ENCODE assay signal across 11 mouse cellular contexts in the genomic region with DNA sequence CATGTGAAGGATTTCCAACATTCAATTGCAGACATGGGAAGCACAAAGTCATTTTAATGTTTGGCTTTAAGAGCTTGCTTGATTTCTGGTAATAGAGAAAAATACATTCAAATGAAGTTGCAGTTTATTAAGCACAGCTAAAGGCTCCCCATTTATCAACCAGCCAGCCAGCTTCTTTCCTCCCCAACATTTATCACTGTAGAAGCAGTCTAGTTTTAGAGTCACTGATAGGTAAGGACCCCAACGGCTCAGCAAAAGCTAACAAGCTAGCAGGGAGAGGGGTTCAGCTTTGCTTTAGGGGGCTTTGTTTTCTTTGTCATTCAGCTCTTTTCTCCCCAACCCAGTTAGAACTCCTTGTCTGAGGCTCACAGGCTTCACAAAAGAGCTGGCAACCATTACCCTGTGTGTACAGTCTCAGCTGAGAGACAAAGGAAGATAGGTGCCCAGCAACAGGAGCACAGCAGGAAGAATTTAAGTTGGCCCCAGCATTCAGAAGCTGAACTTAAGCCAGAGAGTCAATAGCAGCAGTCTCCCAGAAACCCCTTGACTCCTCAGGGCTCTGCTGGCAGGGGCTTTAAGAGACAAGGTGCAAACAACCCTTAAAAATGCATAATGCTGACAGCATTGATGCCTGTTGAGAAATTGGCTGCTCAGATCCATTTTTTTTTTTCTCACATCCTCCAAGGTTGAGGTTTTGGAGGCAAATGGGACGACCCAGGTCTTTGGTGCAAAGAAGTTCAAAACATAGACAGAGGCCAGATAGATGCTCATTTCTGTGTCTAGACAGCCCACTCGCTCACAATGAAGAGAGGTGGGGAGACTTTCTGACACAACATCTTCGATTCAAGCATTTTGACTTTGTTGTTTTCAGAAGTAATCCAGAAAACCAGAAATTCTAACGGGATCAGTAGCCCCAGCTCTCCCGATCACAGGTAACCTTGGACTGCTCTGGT.
DNase-seq lines count a peak whose midpoint lies in the region; ATAC-seq and TF ChIP-seq lines count a peak whose summit lies in the region.
"Had no signal": no experiment of that assay in that cellular context is flagged by ENCODE, and none has a peak within 500 bp of the region (broad histone marks: within the 10 kb centered on the region; RNA-seq: fewer than 3 reads in every experiment).

No protein-coding gene starts in this region.

- no peak overlapping the region for H3K9ac ChIP-seq in midbrain, embryonic 15.5 days
- H3K9ac ChIP-seq in heart, adult 2 months (ENCODE audit: low read depth, low read length): no peak overlapping the region
- H3K9ac ChIP-seq: limb, embryonic 13.5 days had no signal

- peak; percentile 81 for ATAC-seq in midbrain, embryonic 15.5 days (replicated peaks)

- H3K27ac ChIP-seq in hindbrain, embryonic 10.5 days: peak overlapping the region; percentile 73
- peak overlapping the region; percentile 62 for H3K27ac ChIP-seq in midbrain, embryonic 15.5 days
- H3K27ac ChIP-seq in heart, adult 2 months: no peak overlapping the region
- H3K27ac ChIP-seq in kidney, adult 2 months (ENCODE audit: insufficient read depth, low read depth, low read length): no peak overlapping the region
- H3K27ac ChIP-seq: limb, embryonic 13.5 days had no signal

- no peak for TF ChIP-seq EP300 in heart, adult 2 months (IDR thresholded peaks at IDR 0.05; ENCODE audit: insufficient read depth, low read depth, low read length)

- intact Hi-C loops in heart, adult 2 months (cut with DNase I): no loop called here

- no peaks in the 10 kb centered on the region for H3K27me3 ChIP-seq in hindbrain, embryonic 10.5 days (ENCODE audit: insufficient read depth, poor library complexity, severe bottlenecking)
- no peaks in the 10 kb centered on the region for H3K27me3 ChIP-seq in midbrain, embryonic 15.5 days (replicated peaks)
- no peaks in the 10 kb centered on the region for H3K27me3 ChIP-seq in heart, adult 2 months (ENCODE audit: control insufficient read depth, insufficient read depth, low read length)
- no peaks in the 10 kb centered on the region; the same call in 1 of the 2 replicates for H3K27me3 ChIP-seq in kidney, adult 2 months (replicated peaks; ENCODE audit: control insufficient read depth, insufficient read depth, low read length)
- H3K27me3 ChIP-seq: limb, embryonic 13.5 days had no signal

- H3K79me2 ChIP-seq in heart, adult 2 months (replicated peaks; ENCODE audit: control insufficient read depth, insufficient read depth, low read length): no peaks in the 10 kb centered on the region

- peak; percentile 7 for DNase-seq in cerebellum, adult 9-11 months
- DNase-seq in cerebellum, adult 8-10 months: no peak
- DNase-seq in embryo, embryonic 10 days (ENCODE audit: low spot score): peak; percentile 69
- DNase-seq in hindbrain, embryonic 10.5 days (ENCODE audit: low spot score): peak; percentile 65
- no peak for DNase-seq in heart, adult 2 months
- no peak for DNase-seq in kidney, adult 2 months
- DNase-seq in retina, embryonic 14.5 days (ENCODE audit: low spot score): no peak
- DNase-seq: gastrocnemius, postnatal 14 days; kidney, postnatal 25 days had no signal

- 35% methylated on average over 6 of the region's 6 CpGs for WGBS in hindbrain, embryonic 10.5 days
- WGBS in midbrain, embryonic 15.5 days: 20% methylated on average over 6 of the region's 6 CpGs
- WGBS in heart, adult 2 months: 72% methylated on average over 6 of the region's 6 CpGs
- WGBS in kidney, adult 2 months: 77% methylated on average over 6 of the region's 6 CpGs

- no peaks in the 10 kb centered on the region for H3K9me3 ChIP-seq in hindbrain, embryonic 10.5 days
- H3K9me3 ChIP-seq in midbrain, embryonic 15.5 days: no peaks in the 10 kb centered on the region
- H3K9me3 ChIP-seq: limb, embryonic 13.5 days had no signal

- no peaks in the 10 kb centered on the region for H3K36me3 ChIP-seq in hindbrain, embryonic 10.5 days
- H3K36me3 ChIP-seq in midbrain, embryonic 15.5 days (replicated peaks): no peaks in the 10 kb centered on the region
- H3K36me3 ChIP-seq in heart, adult 2 months (ENCODE audit: control insufficient read depth, insufficient read depth, low read length): no peaks in the 10 kb centered on the region
- H3K36me3 ChIP-seq in kidney, adult 2 months (ENCODE audit: control insufficient read depth, insufficient read depth, low read length): no peaks in the 10 kb centered on the region
- H3K36me3 ChIP-seq: limb, embryonic 13.5 days had no signal

- peaks cover 64% of the 10 kb centered on the region for H3K4me1 ChIP-seq in hindbrain, embryonic 10.5 days (replicated peaks)
- H3K4me1 ChIP-seq in midbrain, embryonic 15.5 days: peaks cover 20% of the 10 kb centered on the region
- no peaks in the 10 kb centered on the region for H3K4me1 ChIP-seq in heart, adult 2 months (ENCODE audit: control insufficient read depth, insufficient read depth, low read length)
- H3K4me1 ChIP-seq in kidney, adult 2 months (ENCODE audit: control insufficient read depth, insufficient read depth, low read length): no peaks in the 10 kb centered on the region
- H3K4me1 ChIP-seq: limb, embryonic 13.5 days had no signal

- TF ChIP-seq CTCF in heart, adult 2 months (IDR thresholded peaks at IDR 0.05): no peak
- TF ChIP-seq CTCF in kidney, adult 2 months (conservative IDR thresholded peaks at IDR 0.05; ENCODE audit: insufficient read depth, insufficient read length, low read depth, low read length): no peak

- no peak for TF ChIP-seq POLR2A in heart, adult 2 months (IDR thresholded peaks at IDR 0.05; ENCODE audit: insufficient read depth, low read depth, low read length)
- TF ChIP-seq POLR2A in kidney, adult 2 months (IDR thresholded peaks at IDR 0.05; ENCODE audit: low read depth, low read length): no peak

- H3K4me3 ChIP-seq in hindbrain, embryonic 10.5 days: no peak overlapping the region
- H3K4me3 ChIP-seq in midbrain, embryonic 15.5 days: no peak overlapping the region
- H3K4me3 ChIP-seq in heart, adult 2 months: no peak overlapping the region
- H3K4me3 ChIP-seq in kidney, adult 2 months (ENCODE audit: insufficient read depth, low read depth, low read length): no peak overlapping the region
- H3K4me3 ChIP-seq: limb, embryonic 13.5 days had no signal

- no peak overlapping the region for H3K4me2 ChIP-seq in midbrain, embryonic 15.5 days
- H3K4me2 ChIP-seq: limb, embryonic 13.5 days had no signal

Comparison
In these comparisons a context has a peak if more than half of its experiments do, and no peak if none do; other contexts are left out.
1. DNase-seq: peak in cerebellum, adult 9-11 months (single experiment), embryo, embryonic 10 days (single experiment) and hindbrain, embryonic 10.5 days (single experiment); none in cerebellum, adult 8-10 months (single experiment), heart, adult 2 months (0 of 2), kidney, adult 2 months (single experiment) and retina, embryonic 14.5 days (single experiment).
2. H3K27ac ChIP-seq: peak in hindbrain, embryonic 10.5 days (single experiment) and midbrain, embryonic 15.5 days (single experiment); none in heart, adult 2 months (single experiment) and kidney, adult 2 months (single experiment).